Mouse (Mus musculus) G1E (cell line): ENCODE measurements around the gene Gnl2.

Experiments used
- CTCF ChIP-seq: IDR thresholded peaks from 2 replicates; pipeline ENCODE4 v1.5.1; 2012; ENCODE audit warnings: low read depth, low read length, inconsistent platforms, mixed read lengths
- GATA1 ChIP-seq: IDR thresholded peaks from 2 replicates; pipeline ENCODE4 v1.6.1; 2012; ENCODE audit warnings: borderline replicate concordance, low read length, inconsistent platforms, mixed read lengths
- POLR2AphosphoS5 ChIP-seq: IDR thresholded peaks from 2 replicates; pipeline ENCODE4 v1.6.1; 2012; ENCODE audit warnings: low read depth, low read length, inconsistent platforms; ENCODE audit not compliant: insufficient replicate concordance
- TAL1 ChIP-seq: conservative IDR thresholded peaks from 2 replicates; pipeline ENCODE4 v1.6.1; 2012; ENCODE audit warnings: low read depth, low read length, inconsistent platforms, mixed read lengths

GRCm38 (mm10) chr4:125085346-125085841 is 69.0 kb downstream of the Gnl2 start:
- no peak for TF ChIP-seq GATA1
- TF ChIP-seq CTCF: no peak
- no peak for TF ChIP-seq TAL1
- no peak for TF ChIP-seq POLR2AphosphoS5
